Mouse (Mus musculus): ENCODE results near the gene 7420426K07Rik. TPM values are rescaled to one million over a fixed set of nuclear protein-coding genes. Genes with fewer than 3 reads are reported as not detected.

The 7420426K07Rik gene
- polyA plus RNA-seq, 1 experiment from 2014 or later, result not detected

GRCm38 (mm10) chr9:98929496-98929895 lies 26.6 kb downstream of the 7420426K07Rik start:
- Histone ChIP-seq H3K4me2 (no peak overlapping the region), H3K9me3 (replicated peaks; ENCODE audit: control insufficient read depth, low read length) (no peaks in the 10 kb centered on the region), H3K9ac (ENCODE audit: low read depth, low read length) (no peak overlapping the region), H3K36me3 (ENCODE audit: control insufficient read depth, insufficient read depth, low read length) (no peaks in the 10 kb centered on the region), H3K4me1 (ENCODE audit: control insufficient read depth, insufficient read depth, low read length) (0 out of 2 replicates have a peak, but pooled peaks cover 3% of the 10 kb centered on the region), H3K4me3 (ENCODE audit: low read depth, low read length) (no peak overlapping the region), H3K27ac (ENCODE audit: low read depth, low read length) (no peak overlapping the region), H3K27me3 (ENCODE audit: control insufficient read depth, insufficient read depth, low read length) (no peaks in the 10 kb centered on the region)
- ATAC-seq (replicated peaks; ENCODE audit: insufficient number of reproducible peaks, low FRiP score, low TSS enrichment), result no peak
- 83% methylated on average over 2 of the region's 2 CpGs for WGBS (ENCODE audit: insufficient replicate concordance)

- WGBS (ENCODE audit: insufficient replicate concordance), result 33% methylated on average over 6 of the region's 6 CpGs
- no peak overlapping the region for H3K9ac ChIP-seq (ENCODE audit: low read depth, low read length)
- 0 out of 2 replicates have a peak, but pooled peaks cover 4% of the 10 kb centered on the region for H3K27me3 ChIP-seq (ENCODE audit: control insufficient read depth, insufficient read depth, low read length)
- H3K4me2 ChIP-seq, result no peak overlapping the region
- ATAC-seq (replicated peaks; ENCODE audit: insufficient number of reproducible peaks, low FRiP score, low TSS enrichment), result no peak
- H3K36me3 ChIP-seq (ENCODE audit: control insufficient read depth, insufficient read depth, low read length), result no peaks in the 10 kb centered on the region
- 0 out of 2 replicates have a peak, but pooled peaks cover 3% of the 10 kb centered on the region for H3K4me1 ChIP-seq (ENCODE audit: control insufficient read depth, insufficient read depth, low read length)
- no peak overlapping the region for H3K4me3 ChIP-seq (ENCODE audit: low read depth, low read length)
- H3K9me3 ChIP-seq (replicated peaks; ENCODE audit: control insufficient read depth, low read length), result no peaks in the 10 kb centered on the region
- H3K27ac ChIP-seq (ENCODE audit: low read depth, low read length), result no peak overlapping the region
These were observed 30.0 kb downstream of the 7420426K07Rik start for GRCm38 (mm10) chr9:98932931-98933330.

- ATAC-seq (replicated peaks; ENCODE audit: insufficient number of reproducible peaks, low FRiP score, low TSS enrichment), result peak; percentile 31; the same call in 1 of the 2 replicates
- H3K4me1 ChIP-seq (ENCODE audit: control insufficient read depth, insufficient read depth, low read length), result 0 out of 2 replicates have a peak, but pooled peaks cover 3% of the 10 kb centered on the region
- no peaks in the 10 kb centered on the region for H3K36me3 ChIP-seq (ENCODE audit: control insufficient read depth, insufficient read depth, low read length)
- H3K4me3 ChIP-seq (ENCODE audit: low read depth, low read length), result no peak overlapping the region
- no peaks in the 10 kb centered on the region for H3K9me3 ChIP-seq (replicated peaks; ENCODE audit: control insufficient read depth, low read length)
- H3K27me3 ChIP-seq (ENCODE audit: control insufficient read depth, insufficient read depth, low read length), result 0 out of 2 replicates have a peak, but pooled peaks cover 4% of the 10 kb centered on the region
- 19% methylated on average over 16 of the region's 16 CpGs for WGBS (ENCODE audit: insufficient replicate concordance)
- H3K27ac ChIP-seq (ENCODE audit: low read depth, low read length), result no peak overlapping the region
- no peak overlapping the region for H3K9ac ChIP-seq (ENCODE audit: low read depth, low read length)
- H3K4me2 ChIP-seq, result no peak overlapping the region
These were observed 32.4 kb downstream of the 7420426K07Rik start for GRCm38 (mm10) chr9:98935190-98935909.

GRCm38 (mm10) chr9:98939290-98939689 lies 36.4 kb downstream of the 7420426K07Rik start:
- 19% methylated on average over 2 of the region's 2 CpGs for WGBS (ENCODE audit: insufficient replicate concordance)

GRCm38 (mm10) chr9:98952171-98953050 lies 49.5 kb downstream of the 7420426K07Rik start:
- H3K4me3 ChIP-seq (ENCODE audit: low read depth, low read length), result peak overlapping the region; percentile 23; the same call in 1 of the 2 replicates
- H3K9me3 ChIP-seq (replicated peaks; ENCODE audit: control insufficient read depth, low read length), result no peaks in the 10 kb centered on the region
- H3K9ac ChIP-seq (ENCODE audit: low read depth, low read length), result no peak overlapping the region
- peaks cover 25% of the 10 kb centered on the region for H3K4me1 ChIP-seq (ENCODE audit: control insufficient read depth, insufficient read depth, low read length)
- ATAC-seq (replicated peaks; ENCODE audit: insufficient number of reproducible peaks, low FRiP score, low TSS enrichment), result no peak
- no peaks in the 10 kb centered on the region for H3K36me3 ChIP-seq (ENCODE audit: control insufficient read depth, insufficient read depth, low read length)
- H3K4me2 ChIP-seq, result peak overlapping the region; percentile 56
- no peak overlapping the region for H3K27ac ChIP-seq (ENCODE audit: low read depth, low read length)
- H3K27me3 ChIP-seq (ENCODE audit: control insufficient read depth, insufficient read depth, low read length), result peaks cover 83% of the 10 kb centered on the region
- WGBS (ENCODE audit: insufficient replicate concordance), result under 1% methylated on average over 40 of the region's 40 CpGs

More at GRCm38 (mm10) chr9:98939290-98939689, 36.4 kb downstream of the 7420426K07Rik start:
- ATAC-seq (replicated peaks; ENCODE audit: insufficient number of reproducible peaks, low FRiP score, low TSS enrichment), result no peak
- H3K4me1 ChIP-seq (ENCODE audit: control insufficient read depth, insufficient read depth, low read length), result no peaks in the 10 kb centered on the region
- no peaks in the 10 kb centered on the region for H3K9me3 ChIP-seq (replicated peaks; ENCODE audit: control insufficient read depth, low read length)
- H3K27ac ChIP-seq (ENCODE audit: low read depth, low read length), result no peak overlapping the region
- no peaks in the 10 kb centered on the region for H3K36me3 ChIP-seq (ENCODE audit: control insufficient read depth, insufficient read depth, low read length)
- H3K9ac ChIP-seq (ENCODE audit: low read depth, low read length), result no peak overlapping the region
- 0 out of 2 replicates have a peak, but pooled peaks cover 4% of the 10 kb centered on the region for H3K27me3 ChIP-seq (ENCODE audit: control insufficient read depth, insufficient read depth, low read length)
- H3K4me3 ChIP-seq (ENCODE audit: low read depth, low read length), result no peak overlapping the region
- no peak overlapping the region for H3K4me2 ChIP-seq

- H3K27ac ChIP-seq (ENCODE audit: low read depth, low read length), result no peak overlapping the region
- H3K36me3 ChIP-seq (ENCODE audit: control insufficient read depth, insufficient read depth, low read length), result no peaks in the 10 kb centered on the region
- peaks cover 86% of the 10 kb centered on the region for H3K27me3 ChIP-seq (ENCODE audit: control insufficient read depth, insufficient read depth, low read length)
- no peak overlapping the region for H3K9ac ChIP-seq (ENCODE audit: low read depth, low read length)
- ATAC-seq (replicated peaks; ENCODE audit: insufficient number of reproducible peaks, low FRiP score, low TSS enrichment), result no peak
- 6% methylated on average over 4 of the region's 4 CpGs for WGBS (ENCODE audit: insufficient replicate concordance)
- no peak overlapping the region for H3K4me3 ChIP-seq (ENCODE audit: low read depth, low read length)
- H3K9me3 ChIP-seq (replicated peaks; ENCODE audit: control insufficient read depth, low read length), result no peaks in the 10 kb centered on the region
- no peak overlapping the region for H3K4me2 ChIP-seq
- peaks cover 25% of the 10 kb centered on the region for H3K4me1 ChIP-seq (ENCODE audit: control insufficient read depth, insufficient read depth, low read length)
These were observed 50.4 kb downstream of the 7420426K07Rik start for GRCm38 (mm10) chr9:98953291-98953690.

- H3K27ac ChIP-seq (ENCODE audit: low read depth, low read length), result no peak overlapping the region
- H3K27me3 ChIP-seq (ENCODE audit: control insufficient read depth, insufficient read depth, low read length), result peaks cover 87% of the 10 kb centered on the region
- WGBS (ENCODE audit: insufficient replicate concordance), result 2% methylated on average over 9 of the region's 9 CpGs
- no peaks in the 10 kb centered on the region for H3K36me3 ChIP-seq (ENCODE audit: control insufficient read depth, insufficient read depth, low read length)
- H3K9me3 ChIP-seq (replicated peaks; ENCODE audit: control insufficient read depth, low read length), result no peaks in the 10 kb centered on the region
- no peak overlapping the region for H3K4me3 ChIP-seq (ENCODE audit: low read depth, low read length)
- H3K4me1 ChIP-seq (ENCODE audit: control insufficient read depth, insufficient read depth, low read length), result peaks cover 25% of the 10 kb centered on the region
- H3K9ac ChIP-seq (ENCODE audit: low read depth, low read length), result no peak overlapping the region
- no peak for ATAC-seq (replicated peaks; ENCODE audit: insufficient number of reproducible peaks, low FRiP score, low TSS enrichment)
- no peak overlapping the region for H3K4me2 ChIP-seq
These were observed 50.9 kb downstream of the 7420426K07Rik start for GRCm38 (mm10) chr9:98953830-98954229.

All from heart, embryonic 11.5 days (tissue).